Mouse (Mus musculus) embryonic fibroblast, embryonic 13.5 days (primary cell): ENCODE results near the gene Lmbr1.

ENCODE experiments used
- CTCF ChIP-seq: IDR thresholded peaks from 2 replicates; pipeline ENCODE4 v1.5.1; 2011; ENCODE audit warnings: mild to moderate bottlenecking, control low read depth, low read length, moderate library complexity, borderline replicate concordance; ENCODE audit not compliant: insufficient read depth
- POLR2A ChIP-seq: IDR thresholded peaks from 2 replicates; pipeline ENCODE4 v1.6.1; 2011; ENCODE audit warnings: low read depth, mild to moderate bottlenecking, control low read depth, low read length, moderate library complexity

DNA sequence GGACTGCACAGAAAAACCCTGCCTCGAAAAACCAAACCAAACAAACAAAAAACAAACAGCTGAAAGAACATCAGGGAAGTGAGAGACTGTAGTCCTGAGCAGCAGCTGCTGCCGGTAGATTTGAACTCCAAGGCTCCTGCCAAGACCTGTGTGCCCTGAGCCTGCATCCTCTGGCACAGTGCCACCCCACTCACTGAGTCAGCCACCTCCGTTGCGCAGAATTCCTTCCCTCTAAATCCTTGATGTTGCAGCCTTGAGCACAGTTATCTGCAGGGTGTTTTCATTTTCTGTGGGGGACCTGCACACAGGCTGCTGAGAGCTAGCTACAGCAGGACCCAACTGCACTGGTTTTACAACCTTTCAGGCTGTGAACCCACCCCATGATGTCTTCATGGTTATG lies 20.2 kb upstream of the Lmbr1 start:
- TF ChIP-seq POLR2A (no peak), CTCF (no peak)
